Mouse (Mus musculus) liver, embryonic 12.5 days (tissue): ENCODE data around the gene Neurog3. TPM values are rescaled to one million over a fixed set of nuclear protein-coding genes. Genes with fewer than 3 reads are reported as not detected.

ENCODE experiments used
- ATAC-seq: fragments of 200-750 bp; cut with Nextera tagmentation; 2 replicates; pipeline ENCODE4 v1.8.0; 2017; ENCODE audit warnings: moderate number of reproducible peaks, mild to moderate bottlenecking, moderate library complexity
- H3K27ac ChIP-seq: fragments of 300-500 bp; sonication (generic); 2 replicates; pipeline ENCODE4 v1.5.1; 2016; ENCODE audit warnings: mild to moderate bottlenecking
- H3K27me3 ChIP-seq: fragments of 300-500 bp; sonication (generic); replicated peaks from 2 replicates; pipeline ENCODE4 v1.6.1; 2016; ENCODE audit warnings: mild to moderate bottlenecking, moderate library complexity
- H3K36me3 ChIP-seq: fragments of 300-500 bp; sonication (generic); 2 replicates; pipeline ENCODE4 v1.6.1; 2016; ENCODE audit warnings: mild to moderate bottlenecking, moderate library complexity
- H3K4me1 ChIP-seq: fragments of 300-500 bp; sonication (generic); 2 replicates; pipeline ENCODE4 v1.6.1; 2016
- H3K4me2 ChIP-seq: fragments of 300-500 bp; sonication (generic); 2 replicates; pipeline ENCODE4 v1.6.1; 2016; ENCODE audit warnings: mild to moderate bottlenecking, moderate library complexity
- H3K4me3 ChIP-seq: fragments of 300-500 bp; sonication (generic); 2 replicates; pipeline ENCODE4 v1.5.1; 2016; ENCODE audit warnings: mild to moderate bottlenecking, moderate library complexity
- H3K9ac ChIP-seq: fragments of 300-500 bp; sonication (generic); 2 replicates; pipeline ENCODE4 v1.6.1; 2016; ENCODE audit warnings: mild to moderate bottlenecking, moderate library complexity
- H3K9me3 ChIP-seq: fragments of 300-500 bp; sonication (generic); replicated peaks from 2 replicates; pipeline ENCODE4 v1.6.1; 2016; ENCODE audit warnings: mild to moderate bottlenecking, moderate library complexity
- WGBS: fragments of 180-500 bp; shearing (Covaris S2); methylation state at CpG from one replicate; pipeline ENCODE4 v1.1.7; 2016; ENCODE audit not compliant: insufficient replicate concordance; 5-methylcytosine and 5-hydroxymethylcytosine counted together
- polyA plus RNA-seq: library from polyadenylated mRNA; unstranded; fragments of >200 nt; fragmentation: Nextera tagmentation; extraction: Ambion mirVana; gene quantifications from 2 replicates; pipeline ENCODE4 v1.2.1, GENCODE M21; 2016

Gene Neurog3
- not detected in 2 replicates for polyA plus RNA-seq

DNA sequence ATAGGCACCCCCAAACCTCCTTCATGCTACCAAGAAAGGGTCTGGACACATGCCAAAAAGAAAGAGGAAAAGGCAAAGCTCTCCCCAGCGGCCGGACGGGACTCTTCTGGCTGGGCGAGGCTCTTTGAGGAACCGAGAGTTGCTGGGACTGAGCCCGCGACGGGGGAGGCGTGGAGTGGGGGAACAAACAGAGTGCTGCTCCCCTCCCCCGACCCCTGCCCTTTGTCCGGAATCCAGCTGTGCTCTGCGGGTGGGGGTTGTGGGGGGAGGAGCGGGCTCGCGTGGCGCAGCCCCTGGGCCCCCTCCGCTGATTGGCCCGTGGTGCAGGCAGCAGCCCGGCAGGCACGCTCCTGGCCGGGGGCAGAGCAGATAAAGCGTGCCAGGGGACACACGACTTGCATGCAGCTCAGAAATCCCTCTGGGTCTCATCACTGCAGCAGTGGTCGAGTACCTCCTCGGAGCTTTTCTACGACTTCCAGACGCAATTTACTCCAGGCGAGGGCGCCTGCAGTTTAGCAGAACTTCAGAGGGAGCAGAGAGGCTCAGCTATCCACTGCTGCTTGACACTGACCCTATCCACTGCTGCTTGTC is at the start of gene Neurog3:
Gene Neurog3, plus strand, starts transcription at position 400 of the 591 bp plus-strand sequence.
- Histone ChIP-seq H3K4me2 (peak within 1 kb of the TSS; percentile 33), H3K4me3 (no peak within 1 kb of the TSS)
- WGBS: 3% methylated on average over 29 of the region's 29 CpGs

DNA sequence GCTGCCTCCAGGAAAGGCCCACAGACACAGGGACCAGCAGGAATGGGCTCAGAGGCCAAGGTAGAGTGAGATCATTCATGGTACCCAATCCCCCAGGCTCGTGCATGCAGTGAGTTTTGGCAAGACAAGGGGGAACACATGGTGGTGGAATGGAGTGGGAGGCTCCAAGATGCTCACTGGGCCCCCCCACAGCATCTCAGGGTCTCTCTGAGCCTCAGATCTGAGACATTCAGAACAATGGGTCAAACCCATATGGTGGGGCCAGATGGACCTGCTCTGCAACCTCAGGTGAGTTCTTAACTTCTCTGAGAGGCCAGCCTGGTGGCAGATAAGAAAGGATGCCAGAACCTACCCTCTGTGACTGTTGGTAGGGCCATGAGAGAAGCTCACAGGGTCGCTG is 46.8 kb upstream of the Neurog3 start:
- H3K4me3 ChIP-seq: no peak overlapping the region
- no peak overlapping the region for H3K27ac ChIP-seq
- ATAC-seq: no peak
- no peak overlapping the region for H3K9ac ChIP-seq
- H3K36me3 ChIP-seq: no peaks in the 10 kb centered on the region
- H3K4me2 ChIP-seq: no peak overlapping the region
- no peaks in the 10 kb centered on the region for H3K9me3 ChIP-seq
- H3K27me3 ChIP-seq: no peaks in the 10 kb centered on the region
- H3K4me1 ChIP-seq: no peaks in the 10 kb centered on the region
- 28% methylated on average over 2 of the region's 2 CpGs for WGBS

More for the DNA sequence above, at the start of gene Neurog3:
- Histone ChIP-seq H3K27ac (no peak within 1 kb of the TSS), H3K9me3 (no peaks in the 10 kb centered on the region), H3K4me1 (no peaks in the 10 kb centered on the region), H3K36me3 (no peaks in the 10 kb centered on the region), H3K9ac (no peak within 1 kb of the TSS), H3K27me3 (peaks cover 100% of the 10 kb centered on the region)
- no peak for ATAC-seq

- 82% methylated on average over 5 of the region's 5 CpGs for WGBS
- no peak for ATAC-seq
Observed at GRCm38 (mm10) chr10:62086826-62087225, 46.1 kb upstream of the Neurog3 start.

GRCm38 (mm10) chr10:62088411-62088810 is 44.5 kb upstream of the Neurog3 start:
- no peak for ATAC-seq
- no peaks in the 10 kb centered on the region for H3K27me3 ChIP-seq
- H3K4me2 ChIP-seq: no peak overlapping the region
- no peaks in the 10 kb centered on the region for H3K9me3 ChIP-seq
- H3K9ac ChIP-seq: no peak overlapping the region
- no peak overlapping the region for H3K27ac ChIP-seq
- H3K4me1 ChIP-seq: no peaks in the 10 kb centered on the region
- 52% methylated on average over 5 of the region's 5 CpGs for WGBS
- no peak overlapping the region for H3K4me3 ChIP-seq
- no peaks in the 10 kb centered on the region for H3K36me3 ChIP-seq

More at GRCm38 (mm10) chr10:62086826-62087225, 46.1 kb upstream of the Neurog3 start:
- Histone ChIP-seq H3K9ac (no peak overlapping the region), H3K4me2 (no peak overlapping the region), H3K4me3 (no peak overlapping the region), H3K36me3 (no peaks in the 10 kb centered on the region), H3K4me1 (no peaks in the 10 kb centered on the region), H3K27ac (no peak overlapping the region), H3K9me3 (no peaks in the 10 kb centered on the region), H3K27me3 (no peaks in the 10 kb centered on the region)

- Histone ChIP-seq H3K27ac (no peak overlapping the region), H3K4me2 (no peak overlapping the region), H3K27me3 (no peaks in the 10 kb centered on the region), H3K4me3 (no peak overlapping the region), H3K36me3 (no peaks in the 10 kb centered on the region), H3K4me1 (no peaks in the 10 kb centered on the region), H3K9ac (no peak overlapping the region), H3K9me3 (no peaks in the 10 kb centered on the region)
- ATAC-seq: no peak
- 56% methylated on average over 7 of the region's 7 CpGs for WGBS
Observed at GRCm38 (mm10) chr10:62089071-62089470, 43.8 kb upstream of the Neurog3 start.

GRCm38 (mm10) chr10:62089486-62089885 is 43.4 kb upstream of the Neurog3 start:
- ATAC-seq: no peak
- Histone ChIP-seq H3K4me1 (no peaks in the 10 kb centered on the region), H3K36me3 (no peaks in the 10 kb centered on the region), H3K27ac (no peak overlapping the region), H3K9me3 (no peaks in the 10 kb centered on the region), H3K9ac (no peak overlapping the region), H3K27me3 (no peaks in the 10 kb centered on the region), H3K4me3 (no peak overlapping the region), H3K4me2 (no peak overlapping the region)

DNA sequence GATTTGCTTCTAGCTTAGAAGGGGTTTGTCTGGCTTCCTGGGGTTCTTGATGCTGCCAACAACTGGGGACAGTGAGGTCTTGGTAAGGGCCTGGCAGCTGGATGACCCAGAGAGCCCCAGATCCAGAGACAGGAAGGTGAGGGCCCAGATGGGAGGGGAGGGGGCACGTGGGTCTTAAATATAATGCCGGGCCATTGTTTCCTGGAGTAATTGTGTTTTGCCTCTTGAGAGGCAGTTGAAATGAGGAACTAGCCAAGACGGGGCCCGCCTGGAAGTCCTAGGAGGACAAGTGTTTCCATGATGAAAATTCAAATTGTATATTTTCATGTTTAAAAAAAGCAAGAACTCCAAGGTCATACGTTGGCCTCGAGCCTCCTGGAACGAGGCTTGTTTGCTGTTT is 39.0 kb upstream of the Neurog3 start:
- no peaks in the 10 kb centered on the region for H3K4me1 ChIP-seq
- H3K27ac ChIP-seq: no peak overlapping the region
- no peak overlapping the region for H3K9ac ChIP-seq
- no peaks in the 10 kb centered on the region for H3K36me3 ChIP-seq
- H3K4me2 ChIP-seq: no peak overlapping the region
- no peaks in the 10 kb centered on the region for H3K9me3 ChIP-seq
- 31% methylated on average over 7 of the region's 7 CpGs for WGBS
- H3K27me3 ChIP-seq: no peaks in the 10 kb centered on the region
- ATAC-seq: no peak
- H3K4me3 ChIP-seq: no peak overlapping the region

DNA sequence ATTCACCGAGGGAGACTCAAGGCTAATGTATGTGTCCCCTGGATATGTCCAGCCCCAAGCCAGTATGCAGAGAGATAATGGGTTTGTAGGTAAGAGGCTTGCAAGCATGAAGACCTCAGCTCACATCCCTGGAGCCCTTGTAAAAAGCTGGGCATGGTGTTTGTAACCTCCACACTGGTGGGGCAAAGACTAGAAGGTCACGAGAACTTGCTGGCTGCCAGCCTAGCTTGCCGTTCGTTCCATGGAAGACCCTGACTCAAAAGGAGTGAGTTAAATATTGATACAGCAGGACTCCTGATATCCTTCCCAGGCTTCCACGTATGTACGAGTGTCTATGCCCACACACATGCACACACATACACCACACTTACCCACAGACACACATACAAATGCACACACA is 38.5 kb upstream of the Neurog3 start:
- no peak overlapping the region for H3K9ac ChIP-seq
- no peak overlapping the region for H3K4me2 ChIP-seq
- no peaks in the 10 kb centered on the region for H3K9me3 ChIP-seq
- no peak for ATAC-seq
- H3K4me3 ChIP-seq: no peak overlapping the region
- WGBS: 62% methylated on average over 6 of the region's 6 CpGs
- no peaks in the 10 kb centered on the region for H3K4me1 ChIP-seq
- H3K27ac ChIP-seq: no peak overlapping the region
- H3K27me3 ChIP-seq: no peaks in the 10 kb centered on the region
- H3K36me3 ChIP-seq: no peaks in the 10 kb centered on the region

- no peak for ATAC-seq
- H3K27ac ChIP-seq: no peak overlapping the region
- no peaks in the 10 kb centered on the region for H3K9me3 ChIP-seq
- no peak overlapping the region for H3K4me3 ChIP-seq
- H3K4me2 ChIP-seq: no peak overlapping the region
- 44% methylated on average over 10 of the region's 10 CpGs for WGBS
- H3K36me3 ChIP-seq: no peaks in the 10 kb centered on the region
- peaks cover 18% of the 10 kb centered on the region for H3K27me3 ChIP-seq
- no peaks in the 10 kb centered on the region for H3K4me1 ChIP-seq
- H3K9ac ChIP-seq: no peak overlapping the region
Observed at GRCm38 (mm10) chr10:62099749-62100403, 33.0 kb upstream of the Neurog3 start.

DNA sequence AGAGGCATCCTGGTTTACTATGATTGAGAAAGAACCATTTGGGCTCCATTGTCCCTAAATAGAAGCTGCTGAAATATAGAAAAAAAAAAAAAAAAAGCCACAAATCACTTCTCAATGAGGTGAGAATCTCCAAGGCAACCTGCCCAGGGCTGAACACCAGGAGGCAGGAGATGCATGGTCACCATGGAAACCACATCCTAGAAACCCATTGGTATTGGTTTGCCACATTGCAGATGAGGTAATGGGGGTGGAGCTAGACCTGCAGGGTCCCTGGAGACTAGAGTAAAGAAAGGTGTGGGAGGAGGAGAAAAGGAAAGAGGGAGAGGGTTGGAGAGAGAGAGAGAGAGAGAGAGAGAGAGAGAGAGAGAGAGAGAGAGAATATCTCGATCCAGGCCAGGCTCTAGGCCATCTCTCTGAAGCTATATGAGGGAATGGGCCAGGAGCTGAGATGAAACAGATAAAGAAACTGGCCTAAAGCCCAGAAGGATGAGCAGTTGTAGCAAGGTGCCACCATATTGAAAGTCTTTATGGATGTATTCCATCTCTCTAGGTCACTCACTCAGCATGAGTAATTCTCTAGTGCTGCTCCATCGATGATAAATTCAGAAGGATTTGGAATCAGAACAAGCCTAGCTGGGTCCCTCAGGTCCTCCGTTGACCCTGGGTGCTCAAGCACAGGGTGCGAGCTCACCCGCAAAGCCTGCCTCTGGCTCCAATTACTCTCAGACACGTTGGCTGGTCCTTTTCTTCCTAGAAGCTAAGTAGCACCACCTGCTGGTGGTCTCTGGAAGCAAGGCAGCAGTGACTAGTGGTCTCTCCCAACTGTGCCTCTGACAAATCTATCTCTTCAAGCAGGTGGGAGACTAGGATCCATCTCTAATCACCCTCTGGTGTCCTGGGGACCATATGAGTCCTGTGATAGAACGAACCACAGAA is 31.1 kb upstream of the Neurog3 start:
- Histone ChIP-seq H3K9me3 (no peaks in the 10 kb centered on the region), H3K4me2 (no peak overlapping the region), H3K4me1 (no peaks in the 10 kb centered on the region), H3K4me3 (no peak overlapping the region), H3K36me3 (no peaks in the 10 kb centered on the region), H3K27ac (no peak overlapping the region), H3K9ac (no peak overlapping the region), H3K27me3 (peaks cover 23% of the 10 kb centered on the region)
- 8% methylated on average over 7 of the region's 7 CpGs for WGBS
- no peak for ATAC-seq

DNA sequence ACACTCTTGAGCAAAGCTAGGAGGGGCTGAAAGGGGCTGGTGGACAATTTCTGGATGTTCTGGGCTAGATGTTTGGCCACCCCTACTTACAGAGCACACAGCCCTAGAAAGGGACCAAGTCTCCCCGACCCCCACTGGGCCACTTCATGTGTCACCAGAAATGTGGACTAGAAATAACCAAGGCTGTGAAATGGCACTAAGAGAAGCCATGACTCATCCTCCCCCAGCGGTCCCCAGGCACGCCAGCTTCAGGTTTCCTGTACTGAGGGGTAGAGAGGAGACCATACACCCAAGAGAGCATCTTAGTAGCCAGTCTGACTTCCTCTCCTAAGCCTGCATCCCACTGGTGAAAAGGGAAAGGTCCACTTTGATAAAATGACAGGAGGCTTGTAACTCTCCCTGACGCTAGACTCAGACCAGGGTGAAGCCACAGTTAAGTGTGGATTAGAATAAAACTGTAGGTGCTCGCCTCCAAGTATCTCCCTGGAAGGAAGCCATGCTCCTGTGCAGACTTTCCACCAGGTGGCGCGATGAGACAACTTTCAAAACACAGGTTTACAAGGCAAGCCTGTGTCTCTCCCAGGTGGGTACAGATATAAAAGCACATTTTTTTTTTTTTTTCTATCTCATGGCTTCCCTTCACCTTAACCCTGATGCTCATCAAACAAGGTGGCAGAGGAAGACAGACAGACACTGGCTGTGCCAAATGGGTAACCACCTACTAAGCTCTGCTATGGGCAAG is 27.9 kb upstream of the Neurog3 start:
- Histone ChIP-seq H3K27me3 (peaks cover 50% of the 10 kb centered on the region), H3K9me3 (no peaks in the 10 kb centered on the region), H3K36me3 (no peaks in the 10 kb centered on the region), H3K4me2 (no peak overlapping the region), H3K4me1 (no peaks in the 10 kb centered on the region), H3K4me3 (no peak overlapping the region), H3K9ac (no peak overlapping the region), H3K27ac (no peak overlapping the region)
- ATAC-seq: no peak
- WGBS: 12% methylated on average over 7 of the region's 7 CpGs
